Mouse (Mus musculus) bone marrow macrophage, adult 2 months (primary cell): Measurements from ENCODE around the gene Mllt3.

Source experiments
- CTCF ChIP-seq: IDR thresholded peaks from 2 replicates; pipeline ENCODE4 v1.5.1; 2012; ENCODE audit warnings: low read depth, mild to moderate bottlenecking, low read length, moderate library complexity
- POLR2A ChIP-seq: IDR thresholded peaks from 2 replicates; pipeline ENCODE4 v1.6.1; 2012; ENCODE audit warnings: mild to moderate bottlenecking, low read depth, low read length, borderline replicate concordance

GRCm38 (mm10) chr4:87835191-87835590 is 198.0 kb downstream of the Mllt3 start:
- TF ChIP-seq POLR2A (no peak), CTCF (no peak)
